Mouse (Mus musculus) lung, embryonic 14.5 days (tissue): ENCODE results near the gene Med27. TPM values are rescaled to one million over a fixed set of nuclear protein-coding genes. Genes with fewer than 3 reads are reported as not detected.

Experiments
- ATAC-seq: fragments of 200-750 bp; cut with Nextera tagmentation; 2 replicates; pipeline ENCODE4 v1.8.0; 2017; ENCODE audit warnings: mild to moderate bottlenecking, moderate TSS enrichment, moderate library complexity; ENCODE audit not compliant: insufficient read depth
- DNase-seq: peaks from one replicate; pipeline ENCODE4 v3.0.0-alpha.2; 2015
- H3K27ac ChIP-seq: fragments of 300-500 bp; sonication (generic); 2 replicates; pipeline ENCODE4 v1.5.1; 2014; ENCODE audit warnings: low read depth, mild to moderate bottlenecking, moderate library complexity
- H3K27me3 ChIP-seq: fragments of 300-500 bp; sonication (generic); 2 replicates; pipeline ENCODE4 v1.6.1; 2014; ENCODE audit warnings: low read length, control low read depth; ENCODE audit not compliant: insufficient read depth
- H3K36me3 ChIP-seq: fragments of 300-500 bp; sonication (generic); 2 replicates; pipeline ENCODE4 v1.6.1; 2014; ENCODE audit warnings: control low read depth; ENCODE audit not compliant: insufficient read depth
- H3K4me1 ChIP-seq: fragments of 300-500 bp; sonication (generic); 2 replicates; pipeline ENCODE4 v1.6.1; 2014; ENCODE audit warnings: antibody characterized with exemption, control low read depth; ENCODE audit not compliant: insufficient read depth
- H3K4me2 ChIP-seq: fragments of 300-500 bp; sonication (generic); 2 replicates; pipeline ENCODE4 v1.6.1; 2014; ENCODE audit warnings: mild to moderate bottlenecking
- H3K4me3 ChIP-seq: fragments of 300-500 bp; sonication (generic); 2 replicates; pipeline ENCODE4 v1.5.1; 2014; ENCODE audit warnings: low read depth, low read length
- H3K9ac ChIP-seq: fragments of 300-500 bp; sonication (generic); 2 replicates; pipeline ENCODE4 v1.6.1; 2014
- H3K9me3 ChIP-seq: fragments of 300-500 bp; sonication (generic); 2 replicates; pipeline ENCODE4 v1.6.1; 2016; ENCODE audit warnings: low read depth, low read length, control low read depth
- CTCF ChIP-seq: IDR thresholded peaks from 2 replicates; pipeline ENCODE4 v1.5.1; 2016; ENCODE audit warnings: antibody characterized with exemption, low read depth
- WGBS: fragments of 180-500 bp; shearing (Covaris S2); extraction: QIAGEN DNeasy Blood & Tissue Kit; methylation state at CpG from one replicate; pipeline ENCODE4 v1.1.7; 2014; 5-methylcytosine and 5-hydroxymethylcytosine counted together
- polyA plus RNA-seq: library from polyadenylated mRNA; unstranded; fragments of >200 nt; fragmentation: Nextera tagmentation; extraction: Ambion mirVana; gene quantifications from 2 replicates; pipeline ENCODE4 v1.2.1, GENCODE M21; 2014

Med27 gene
- polyA plus RNA-seq, 1 experiment from 2014 or later, result 53.0 TPM

- peak; percentile 54; the same call in 1 of the 2 replicates for ATAC-seq
- DNase-seq, result peak; percentile 87
- Histone ChIP-seq H3K4me3 (no peak overlapping the region), H3K9me3 (no peaks in the 10 kb centered on the region), H3K9ac (no peak overlapping the region), H3K4me1 (peaks cover 4% of the 10 kb centered on the region), H3K27me3 (no peaks in the 10 kb centered on the region), H3K4me2 (no peak overlapping the region), H3K36me3 (no peaks in the 10 kb centered on the region), H3K27ac (no peak overlapping the region)
- TF ChIP-seq CTCF, result no peak
- 50% methylated on average over 9 of the region's 9 CpGs for WGBS
These were observed 118.4 kb downstream of the Med27 start for GRCm38 (mm10) chr2:29464851-29465648.

- no peak for DNase-seq
These were observed 119.1 kb downstream of the Med27 start for GRCm38 (mm10) chr2:29465649-29466137.

DNA sequence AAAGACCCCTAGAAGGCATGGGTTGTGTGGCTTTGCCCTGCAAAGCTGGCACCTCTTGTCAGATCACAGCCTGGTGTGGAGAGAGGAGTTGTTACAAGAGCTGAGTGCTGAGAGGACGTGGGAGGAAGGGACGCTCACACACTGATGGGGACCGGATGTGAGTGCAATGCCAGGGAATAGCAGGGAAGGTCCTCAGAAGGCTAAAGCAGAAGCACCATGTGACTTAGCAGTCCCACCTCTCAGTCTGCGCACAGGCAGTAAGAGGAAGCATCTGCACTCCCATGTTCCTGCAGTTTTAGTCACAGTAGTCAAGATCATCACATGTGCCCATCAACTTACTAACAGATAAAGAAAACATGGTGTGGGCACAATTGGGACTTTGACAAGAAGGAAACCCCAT is 119.8 kb downstream of the Med27 start:
- Histone ChIP-seq H3K9ac (no peak overlapping the region), H3K9me3 (no peaks in the 10 kb centered on the region), H3K4me1 (peaks cover 4% of the 10 kb centered on the region), H3K36me3 (no peaks in the 10 kb centered on the region), H3K4me2 (no peak overlapping the region), H3K27ac (0 out of 2 replicates have a peak overlapping the region, but pooled peaks have one; percentile 22), H3K4me3 (no peak overlapping the region), H3K27me3 (no peaks in the 10 kb centered on the region)
- ATAC-seq (no peak), DNase-seq (peak; percentile 34)
- TF ChIP-seq CTCF, result no peak
- 56% methylated on average over 4 of the region's 4 CpGs for WGBS

More at GRCm38 (mm10) chr2:29465649-29466137, 119.1 kb downstream of the Med27 start:
- WGBS, result 67% methylated on average over 3 of the region's 3 CpGs
- Histone ChIP-seq H3K4me2 (no peak overlapping the region), H3K4me3 (no peak overlapping the region), H3K9ac (no peak overlapping the region), H3K9me3 (no peaks in the 10 kb centered on the region), H3K4me1 (peaks cover 4% of the 10 kb centered on the region), H3K36me3 (no peaks in the 10 kb centered on the region), H3K27me3 (no peaks in the 10 kb centered on the region), H3K27ac (0 out of 2 replicates have a peak overlapping the region, but pooled peaks have one; percentile 22)
- ATAC-seq, result no peak
- no peak for TF ChIP-seq CTCF

GRCm38 (mm10) chr2:29468517-29468936 is 121.9 kb downstream of the Med27 start:
- H3K4me3 ChIP-seq, result no peak overlapping the region
- no peaks in the 10 kb centered on the region for H3K9me3 ChIP-seq
- TF ChIP-seq CTCF, result no peak
- DNase-seq (no peak), ATAC-seq (no peak)
- H3K4me2 ChIP-seq, result no peak overlapping the region
- no peaks in the 10 kb centered on the region for H3K27me3 ChIP-seq
- H3K27ac ChIP-seq, result no peak overlapping the region
- H3K36me3 ChIP-seq, result no peaks in the 10 kb centered on the region
- WGBS, result 77% methylated on average over 15 of the region's 15 CpGs
- H3K9ac ChIP-seq, result no peak overlapping the region
- H3K4me1 ChIP-seq, result peaks cover 4% of the 10 kb centered on the region

DNA sequence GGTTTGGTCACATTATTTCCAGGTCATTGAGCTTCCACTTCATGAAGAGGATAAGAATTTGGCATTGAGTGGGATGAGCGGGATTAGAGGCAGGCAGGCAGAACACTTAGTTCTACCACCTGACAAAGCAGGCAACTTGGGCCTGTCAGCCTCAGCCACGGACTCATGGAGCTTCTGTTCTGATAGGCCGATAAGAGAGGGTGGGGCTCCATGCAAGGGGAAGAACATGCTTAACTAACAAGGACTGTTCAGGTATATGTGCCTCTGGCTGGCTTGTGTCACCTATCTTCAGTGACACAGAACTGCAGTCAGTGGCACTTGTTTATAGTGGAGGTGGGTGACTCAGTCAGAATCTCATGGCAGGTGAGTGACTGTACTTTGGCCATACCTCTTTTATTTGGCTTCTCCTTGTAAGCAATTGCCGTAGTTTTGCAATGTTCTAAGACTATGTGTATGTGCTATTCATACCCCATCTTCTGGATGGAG is 126.4 kb downstream of the Med27 start:
- no peaks in the 10 kb centered on the region for H3K4me1 ChIP-seq
- no peak overlapping the region for H3K27ac ChIP-seq
- no peak overlapping the region for H3K4me2 ChIP-seq
- WGBS, result 86% methylated on average over 4 of the region's 4 CpGs
- ATAC-seq (no peak), DNase-seq (no peak)
- no peak overlapping the region for H3K9ac ChIP-seq
- no peak for TF ChIP-seq CTCF
- no peaks in the 10 kb centered on the region for H3K36me3 ChIP-seq
- no peaks in the 10 kb centered on the region for H3K27me3 ChIP-seq
- no peak overlapping the region for H3K4me3 ChIP-seq
- H3K9me3 ChIP-seq, result no peaks in the 10 kb centered on the region

DNA sequence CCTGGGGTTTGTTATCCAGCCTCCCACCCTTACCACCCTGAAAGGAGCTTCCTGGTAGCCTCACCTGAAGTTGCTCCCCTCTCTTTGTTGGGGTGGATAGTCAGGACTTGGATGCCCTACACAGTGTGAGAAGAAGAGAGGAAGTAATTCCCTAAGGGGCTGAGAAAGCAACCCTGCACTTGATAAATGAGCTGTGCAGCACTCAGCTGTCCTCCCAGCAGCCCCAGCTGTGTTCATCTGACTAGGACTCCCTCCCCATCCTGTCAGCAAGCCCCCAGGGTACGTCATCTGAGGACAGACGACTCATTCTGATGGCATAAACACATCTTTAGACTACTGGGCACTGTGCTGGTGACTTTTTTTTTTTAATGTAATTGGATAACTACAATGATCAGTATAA is 127.3 kb downstream of the Med27 start:
- 18% methylated on average over 2 of the region's 2 CpGs for WGBS
- DNase-seq (peak; percentile 34), ATAC-seq (no peak; the same call in 1 of the 2 replicates)
- Histone ChIP-seq H3K9ac (no peak overlapping the region), H3K27ac (no peak overlapping the region), H3K36me3 (no peaks in the 10 kb centered on the region), H3K4me2 (no peak overlapping the region), H3K4me1 (no peaks in the 10 kb centered on the region), H3K4me3 (no peak overlapping the region), H3K27me3 (no peaks in the 10 kb centered on the region), H3K9me3 (no peaks in the 10 kb centered on the region)
- no peak for TF ChIP-seq CTCF

DNA sequence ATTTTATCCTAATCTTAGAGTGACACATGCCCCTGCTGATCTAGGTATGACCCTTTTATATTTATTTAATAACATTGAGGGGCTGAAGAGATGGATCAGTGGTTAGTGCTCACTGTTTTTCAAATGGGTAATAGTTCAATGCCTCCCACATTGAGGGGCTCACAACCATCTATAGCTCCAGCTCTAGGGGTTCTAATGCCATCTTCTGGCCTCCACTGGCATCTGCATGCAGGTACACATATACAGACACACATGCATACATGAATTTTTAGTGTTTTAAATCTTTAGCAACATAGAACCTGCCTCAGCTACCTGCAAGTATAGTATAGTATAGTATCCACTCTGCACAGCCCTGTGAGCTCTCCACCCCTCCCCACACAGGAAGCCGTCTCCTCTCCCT is 130.1 kb downstream of the Med27 start:
- H3K4me3 ChIP-seq, result no peak overlapping the region
- no peak overlapping the region for H3K9ac ChIP-seq
- no peaks in the 10 kb centered on the region for H3K9me3 ChIP-seq
- H3K27ac ChIP-seq, result no peak overlapping the region
- DNase-seq (no peak), ATAC-seq (no peak)
- H3K4me2 ChIP-seq, result no peak overlapping the region
- H3K4me1 ChIP-seq, result no peaks in the 10 kb centered on the region
- no peaks in the 10 kb centered on the region for H3K27me3 ChIP-seq
- 86% methylated on average over 1 of the region's 1 CpGs for WGBS
- TF ChIP-seq CTCF, result peak; percentile 34; the same call in 1 of the 2 replicates
- H3K36me3 ChIP-seq, result no peaks in the 10 kb centered on the region
